ENCODE assay signal across 8 mouse cellular contexts in the genomic region with DNA sequence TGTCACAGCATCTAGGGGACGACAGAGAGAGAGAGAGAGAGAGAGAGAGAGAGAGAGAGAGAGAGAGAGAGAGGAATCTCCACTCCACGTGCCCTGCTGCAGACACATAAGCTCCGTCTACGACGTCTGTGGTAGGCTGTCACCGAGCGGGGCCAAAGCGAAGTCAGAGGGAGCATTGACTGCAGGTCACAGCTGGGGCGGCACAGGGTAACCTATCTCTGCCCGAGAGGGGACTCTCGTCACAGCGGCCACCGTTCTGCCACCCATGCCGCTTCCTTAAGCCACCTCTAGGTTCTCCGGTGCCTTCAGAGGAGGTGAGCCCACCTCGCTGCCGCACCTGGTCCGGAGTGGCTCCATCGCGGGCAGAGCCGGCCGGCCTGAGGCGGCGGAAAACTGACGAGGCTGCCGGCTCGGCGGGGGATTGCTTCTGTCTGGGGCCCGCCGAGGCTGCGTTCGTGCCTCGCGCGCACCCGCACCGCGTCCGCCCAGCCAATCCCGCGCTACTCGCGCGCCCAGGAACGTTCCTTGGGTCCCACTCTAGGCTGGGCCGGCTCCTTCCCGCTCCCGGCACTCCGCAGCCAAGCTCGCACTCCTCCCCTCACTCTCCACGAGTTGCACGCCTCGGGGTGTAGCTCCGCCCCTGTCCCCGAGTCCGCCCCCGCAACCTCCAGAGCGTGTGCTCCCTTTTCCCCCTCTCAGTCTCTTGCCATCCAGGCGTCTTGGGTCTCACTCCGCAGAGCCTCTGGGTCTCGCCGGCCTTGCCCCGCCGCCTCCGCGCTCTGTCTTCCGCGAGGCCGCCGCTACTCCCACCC. TPM values are rescaled to one million over a fixed set of nuclear protein-coding genes. Genes with fewer than 3 reads are reported as not detected.
DNase-seq lines count a peak whose midpoint lies in the region; ATAC-seq and TF ChIP-seq lines count a peak whose summit lies in the region.

Gene Gphn (plus strand): TSS at position 673 of the 812 bp plus-strand sequence.

- peak; percentile 79 for ATAC-seq in G1E (ENCODE audit: extremely low read depth, insufficient number of reproducible peaks, low FRiP score, poor library complexity, severe bottlenecking)
- ATAC-seq in forebrain, embryonic 16.5 days: peak; percentile 98
- peak; percentile 97 for ATAC-seq in lung, embryonic 15.5 days (ENCODE audit: borderline replicate concordance, extremely low read depth, low FRiP score, low TSS enrichment)

- H3K4me1 ChIP-seq in G1E (ENCODE audit: insufficient read depth, low read depth, low read length): peaks cover 26% of the 10 kb centered on the region
- H3K4me1 ChIP-seq in forebrain, embryonic 16.5 days (replicated peaks; ENCODE audit: control insufficient read depth, insufficient read depth, low read length): peaks cover 5% of the 10 kb centered on the region
- H3K4me1 ChIP-seq in lung, embryonic 15.5 days: peaks cover 4% of the 10 kb centered on the region

- H3K27ac ChIP-seq in forebrain, embryonic 16.5 days (ENCODE audit: low read length): peak within 1 kb of the TSS; percentile 99
- H3K27ac ChIP-seq in lung, embryonic 15.5 days: peak within 1 kb of the TSS; percentile 100

- peak within 1 kb of the TSS; percentile 99 for H3K4me3 ChIP-seq in G1E (ENCODE audit: low read depth, low read length)
- H3K4me3 ChIP-seq in forebrain, embryonic 16.5 days (replicated peaks; ENCODE audit: low read length): peak within 1 kb of the TSS; percentile 97
- H3K4me3 ChIP-seq in lung, embryonic 15.5 days: peak within 1 kb of the TSS; percentile 98

- H3K4me2 ChIP-seq in forebrain, embryonic 16.5 days (ENCODE audit: low read length): peak within 1 kb of the TSS; percentile 65
- peak within 1 kb of the TSS; percentile 82 for H3K4me2 ChIP-seq in lung, embryonic 15.5 days

- no peaks in the 10 kb centered on the region for H3K9me3 ChIP-seq in G1E (replicated peaks)
- H3K9me3 ChIP-seq in forebrain, embryonic 16.5 days (ENCODE audit: control insufficient read depth, low read length): no peaks in the 10 kb centered on the region
- no peaks in the 10 kb centered on the region for H3K9me3 ChIP-seq in lung, embryonic 15.5 days

- peak; percentile 89 for DNase-seq in G1E (ENCODE audit: low spot score)
- peak; percentile 92 to 95 for DNase-seq in cerebellum, adult 18-20 months
- DNase-seq in heart, postnatal 36 days: peak; percentile 84 to 92
- peak; percentile 90 for DNase-seq in layer of hippocampus, adult 8-10 months (ENCODE audit: low spot score in 2 of 2)
- peak; percentile 91 for DNase-seq in ovary, adult 18-20 months (ENCODE audit: low spot score)
- DNase-seq in thymus, postnatal 10 days (ENCODE audit: low spot score in 2 of 2): peak; percentile 69 to 71

- peak within 1 kb of the TSS; percentile 92 for H3K9ac ChIP-seq in forebrain, embryonic 16.5 days (replicated peaks; ENCODE audit: low read depth, low read length)
- H3K9ac ChIP-seq in lung, embryonic 15.5 days: peak within 1 kb of the TSS; percentile 84

- TF ChIP-seq CTCF in G1E (IDR thresholded peaks at IDR 0.05; ENCODE audit: low read depth, low read length): no peak

- under 1% methylated on average over 70 of the region's 70 CpGs for WGBS in forebrain, embryonic 16.5 days
- WGBS in lung, embryonic 15.5 days: under 1% methylated on average over 67 of the region's 70 CpGs

- intact Hi-C loops in heart, postnatal 36 days (cut with DNase I): loop anchor here (2.0 to 5.0 kb wide), 4 partner anchors 25 to 989 kb away; partner anchors contain the start of genes Atp6v1d, Eif2s1, Fut8 and Mpp5

- H3K36me3 ChIP-seq in G1E (replicated peaks): peaks cover 3% of the 10 kb centered on the region
- H3K36me3 ChIP-seq in forebrain, embryonic 16.5 days (ENCODE audit: control insufficient read depth, insufficient read depth): no peaks in the 10 kb centered on the region
- H3K36me3 ChIP-seq in lung, embryonic 15.5 days: no peaks in the 10 kb centered on the region

- H3K27me3 ChIP-seq in G1E (ENCODE audit: insufficient read depth, low read length): no peaks in the 10 kb centered on the region
- no peaks in the 10 kb centered on the region for H3K27me3 ChIP-seq in forebrain, embryonic 16.5 days (replicated peaks; ENCODE audit: control insufficient read depth, insufficient read depth, low read length)
- no peaks in the 10 kb centered on the region for H3K27me3 ChIP-seq in lung, embryonic 15.5 days

RNA-seq across cellular contexts. Expression of gene Gphn, which starts in this region (rescaled TPM):
- total RNA-seq in G1E (2014; fragmentation: Nextera tagmentation): 63.5 and 68.3 TPM in 2 replicates
- total RNA-seq in G1E (2017): 26.2 and 29.1 TPM in 2 replicates
- polyA plus RNA-seq in G1E (2012): 18.9 and 20.8 TPM in 2 replicates
- polyA plus RNA-seq in forebrain, embryonic 16.5 days (2015; fragmentation: Nextera tagmentation; extraction: Ambion mirVana): 30.1 and 34.7 TPM in 2 replicates
- 10 to 100 TPM; 23.8 to 24.0 TPM for total RNA-seq in heart, postnatal 36 days (2021)
- total RNA-seq in layer of hippocampus, adult 8-10 months (2022): 10 to 100 TPM; 58.3 to 68.6 (median 67.5) TPM
- 13.6 and 14.6 TPM in 2 replicates for polyA plus RNA-seq in lung, embryonic 15.5 days (2015; fragmentation: Nextera tagmentation; extraction: Ambion mirVana)

Comparison
In these comparisons a context has a peak if more than half of its experiments do, and no peak if none do; other contexts are left out.
1. Peak in every context shown above with its lines: DNase-seq, ATAC-seq, H3K4me3 ChIP-seq and H3K27ac ChIP-seq.